Mouse (Mus musculus): Measurements from ENCODE around the gene Zc3hav1l. TPM values are rescaled to one million over a fixed set of nuclear protein-coding genes. Genes with fewer than 3 reads are reported as not detected.

The Zc3hav1l gene
- polyA plus RNA-seq (2012; rRNA removed) = 3.5 and 3.9 TPM in 2 replicates

DNA sequence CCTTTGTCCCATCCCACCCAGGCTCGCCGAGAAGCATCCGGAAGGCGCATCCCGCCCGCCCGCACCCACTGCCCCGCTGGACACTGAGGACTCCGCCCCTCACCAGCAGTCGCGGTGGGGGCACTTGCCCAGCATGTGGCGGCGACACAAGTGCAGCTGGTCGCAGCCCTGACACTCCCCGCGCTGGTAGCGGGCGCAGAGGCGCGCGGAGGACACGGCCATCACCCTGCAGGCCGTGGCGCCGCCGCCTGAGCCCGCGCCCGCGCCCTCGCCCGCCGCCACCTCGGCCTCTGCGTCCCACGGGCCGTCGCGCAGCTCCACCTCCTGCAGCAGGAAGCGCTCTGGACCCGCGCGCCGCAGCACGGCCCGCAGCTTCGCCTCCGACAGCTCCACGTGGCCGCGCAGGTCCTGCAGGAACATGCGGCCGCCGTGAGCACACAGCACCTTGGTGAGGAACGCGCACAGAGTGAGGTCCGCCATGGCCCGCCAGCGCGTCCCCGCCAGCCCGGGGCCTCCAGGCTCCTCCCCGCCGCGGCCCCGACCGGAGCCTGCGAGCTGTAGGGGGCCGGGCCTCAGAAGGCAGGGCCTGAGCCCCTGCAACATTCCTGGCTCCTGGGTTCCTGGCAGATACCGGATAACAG, at the start of gene Zc3hav1l:
Gene Zc3hav1l (minus strand): TSS at position 499 of the 641 bp plus-strand sequence.

GRCm38 (mm10) chr6:38253736-38254641, 45.1 kb downstream of the Zc3hav1l start, which contains the start of gene D630045J12Rik:
Gene D630045J12Rik (minus strand): TSS chr6:38254009.

Other genes starting within 250 kb of the Zc3hav1l start
- gene Tmem213, start 190.0 kb downstream of the Zc3hav1l start, polyA plus RNA-seq (2012; rRNA removed) = not detected in 2 replicates
- gene Atp6v0a4, start 174.7 kb downstream of the Zc3hav1l start, polyA plus RNA-seq (2012; rRNA removed) = 0.08 and 0.10 TPM in 2 replicates
- gene D630045J12Rik, start 45.2 kb downstream of the Zc3hav1l start, polyA plus RNA-seq (2012; rRNA removed) = 0.27 and 0.29 TPM in 2 replicates
- 23.2 and 27.3 TPM in 2 replicates for gene Zc3hav1, start 55.3 kb upstream of the Zc3hav1l start, polyA plus RNA-seq (2012; rRNA removed)
- 0.28 and 0.33 TPM in 2 replicates for gene Ttc26, start 82.2 kb upstream of the Zc3hav1l start, polyA plus RNA-seq (2012; rRNA removed)
- gene Ubn2, start 134.7 kb upstream of the Zc3hav1l start, polyA plus RNA-seq (2012; rRNA removed) = 4.9 and 5.7 TPM in 2 replicates
- gene Fmc1, start 234.2 kb upstream of the Zc3hav1l start, polyA plus RNA-seq (2012; rRNA removed) = 48.3 and 55.2 TPM in 2 replicates

All from liver, embryonic 14 days (tissue).